Mouse (Mus musculus) E14TG2a.4 (cell line): ENCODE measurements at regions not wholly inside any gene's neighbourhood (a gene's known extent, or its start where the extent isn't known, plus 50 kb on each side); places are given as distances from the start of the nearest gene placed in this dataset.

Experiments
- CTCF ChIP-seq: conservative IDR thresholded peaks from 2 replicates; pipeline ENCODE4 v1.5.1; 2014; ENCODE audit warnings: low read length
- NANOG ChIP-seq: IDR thresholded peaks from 2 replicates; pipeline ENCODE4 v1.6.1; 2014; ENCODE audit warnings: borderline replicate concordance, low read length, mixed read lengths
- POU5F1 ChIP-seq: IDR thresholded peaks from 2 replicates; pipeline ENCODE4 v1.6.1; 2014; ENCODE audit warnings: low read length, borderline replicate concordance

DNA sequence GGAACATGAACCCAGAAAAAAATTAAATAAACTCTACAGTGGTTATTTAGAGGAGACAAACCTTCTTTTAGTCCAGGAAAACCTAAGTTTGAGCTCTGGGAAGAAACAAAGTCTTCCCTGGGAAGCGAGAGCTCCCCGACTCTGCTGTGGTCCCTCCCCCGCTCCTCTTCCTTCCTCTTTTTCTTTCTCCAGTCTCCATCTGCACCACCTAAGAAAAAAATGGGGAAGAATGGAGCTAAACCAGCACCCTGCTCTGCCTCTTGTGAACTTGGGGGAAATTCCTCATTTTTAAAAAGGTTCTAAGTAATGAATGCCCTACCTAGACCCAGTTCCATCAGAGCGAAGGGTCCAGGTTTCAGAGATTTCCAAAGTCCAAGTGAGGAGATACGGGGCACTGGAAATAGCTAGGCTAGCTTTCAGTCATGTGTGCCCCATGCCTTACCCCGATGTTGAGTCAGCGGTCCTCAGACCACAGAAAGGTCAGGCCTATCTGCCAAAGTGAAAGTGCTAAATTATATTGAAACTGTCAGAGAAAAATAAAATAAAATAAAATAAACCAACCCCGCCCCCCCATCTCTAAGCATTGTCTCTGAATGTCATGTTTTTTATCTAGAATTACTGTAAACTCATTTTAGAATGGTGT lies 126.1 kb upstream of the Klf3 start:
- TF ChIP-seq CTCF (no peak), NANOG (no peak), POU5F1 (no peak)
